Mouse (Mus musculus): Measurements from ENCODE around the gene Gal3st2c.

- TF ChIP-seq POLR2A (IDR thresholded peaks at IDR 0.05; ENCODE audit: borderline replicate concordance, insufficient read depth, low read length) (no peak), CTCF (IDR thresholded peaks at IDR 0.05; ENCODE audit: borderline replicate concordance, insufficient read depth, low read depth, low read length) (no peak)
These were observed 50.1 kb downstream of the Gal3st2c start for GRCm38 (mm10) chr1:94040391-94040790.
